Mouse (Mus musculus) B cell, adult 2 months (primary cell): ENCODE results near the gene Vmn1r89.

Experiments used
- DNase-seq, 2 experiments: peaks; one replicate each; pipeline ENCODE4 v3.0.0; 2022

Gene Vmn1r89

DNA sequence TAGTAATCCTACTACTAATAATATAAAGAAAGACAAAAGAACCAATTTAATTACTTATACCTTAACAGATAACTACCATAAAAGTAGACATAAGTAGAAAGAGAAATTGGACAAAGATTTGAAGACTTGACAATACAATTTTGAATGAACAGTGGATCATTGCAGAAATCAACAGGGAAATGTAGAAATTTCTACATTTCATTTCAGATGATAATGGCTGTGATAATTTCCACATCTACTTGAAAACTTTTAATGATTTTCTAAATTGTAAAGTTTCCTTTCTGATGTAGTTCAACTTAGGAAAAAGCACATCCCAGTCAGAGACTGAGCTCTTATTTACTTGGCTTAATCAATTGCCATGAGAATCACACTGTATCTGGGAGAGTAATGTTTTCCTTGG, at the start of gene Vmn1r89:
Vmn1r89 (plus strand) TSS at position 301 of the 400 bp plus-strand sequence.
- DNase-seq, result no peak

DNA sequence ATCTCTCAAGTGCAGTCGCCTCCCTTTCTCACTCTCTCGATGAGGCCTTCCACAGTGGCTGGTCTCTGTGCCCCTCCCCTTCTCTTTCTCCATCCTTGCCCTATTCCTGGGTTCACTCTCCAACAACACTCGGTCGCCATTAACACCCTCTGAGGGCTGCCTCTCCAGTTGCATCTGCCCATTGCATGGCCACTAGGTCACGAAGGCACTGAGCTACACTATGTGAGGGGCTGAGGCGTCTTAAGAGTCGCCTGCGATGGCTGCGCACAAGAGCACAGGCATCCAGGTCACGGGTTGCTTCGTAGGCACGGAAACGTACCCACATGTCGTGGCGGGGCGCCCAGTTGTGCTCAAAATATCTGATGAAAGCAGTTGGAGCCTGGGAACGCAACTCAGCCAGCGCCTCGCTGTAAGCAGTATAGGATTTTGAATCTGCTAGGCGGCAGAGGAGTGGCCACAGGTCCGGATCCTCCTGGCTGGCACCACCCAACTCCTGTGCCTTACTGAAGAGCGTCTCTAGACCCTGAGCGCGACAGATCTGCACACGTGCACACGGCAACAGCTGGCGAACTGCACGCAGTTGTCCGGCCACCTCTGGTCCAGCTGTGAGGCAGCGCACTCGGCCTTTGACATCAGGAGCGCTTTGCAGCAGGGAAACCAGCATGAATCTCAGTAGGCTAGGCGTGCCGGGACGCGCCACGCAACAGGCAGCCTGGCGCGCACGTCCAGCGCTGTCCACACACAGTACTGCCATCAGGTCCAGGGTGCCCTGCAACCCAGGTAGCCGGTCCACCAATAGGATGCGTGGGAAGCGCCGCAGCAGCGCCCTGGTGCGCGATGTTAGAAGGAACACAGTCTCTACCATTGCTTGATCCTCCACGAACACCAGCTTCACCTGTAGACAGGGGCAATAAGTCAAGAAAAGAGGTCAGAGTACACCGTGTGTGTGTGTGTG, 48.2 kb downstream of the Vmn1r89 start:
- no peak for DNase-seq

DNA sequence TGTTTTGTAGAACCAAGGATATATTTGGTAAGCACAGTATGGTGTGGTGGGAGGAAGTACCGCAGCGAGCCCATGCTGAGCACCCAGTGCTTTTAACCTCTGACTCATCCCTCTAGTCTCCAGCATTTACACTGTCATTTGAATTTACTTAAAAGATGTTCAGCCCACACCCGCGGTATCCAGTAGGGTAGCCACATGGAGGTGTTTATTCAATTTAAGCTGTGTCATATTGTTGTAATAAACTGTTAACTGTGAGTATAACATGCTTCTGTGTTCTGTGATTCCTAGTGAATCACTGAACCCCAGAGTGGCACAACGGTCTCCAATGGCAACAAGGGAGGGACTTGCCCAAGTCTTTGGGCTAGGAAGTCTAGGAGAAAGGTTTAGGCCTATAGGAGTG, 51.0 kb downstream of the Vmn1r89 start:
- no peak for DNase-seq

DNA sequence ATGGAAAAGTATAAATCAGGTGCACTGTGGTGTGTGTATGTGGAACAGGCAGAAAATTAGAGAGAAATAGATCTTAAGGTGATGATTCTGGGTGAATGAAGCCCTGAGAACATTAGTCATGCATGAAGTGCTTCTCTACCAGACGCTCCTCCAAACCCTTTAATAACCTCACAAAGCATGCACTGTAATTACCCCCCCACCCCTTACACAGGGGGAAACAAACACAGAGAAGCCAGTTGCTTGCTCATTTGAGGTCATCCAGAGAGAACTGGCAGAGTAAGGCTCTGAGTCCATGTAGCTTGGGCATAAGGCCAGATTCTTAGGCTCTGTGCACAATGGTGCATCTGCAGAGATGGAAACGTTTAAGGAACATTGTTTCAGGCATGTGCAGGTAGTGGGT, 51.6 kb downstream of the Vmn1r89 start:
- DNase-seq, result no peak

DNA sequence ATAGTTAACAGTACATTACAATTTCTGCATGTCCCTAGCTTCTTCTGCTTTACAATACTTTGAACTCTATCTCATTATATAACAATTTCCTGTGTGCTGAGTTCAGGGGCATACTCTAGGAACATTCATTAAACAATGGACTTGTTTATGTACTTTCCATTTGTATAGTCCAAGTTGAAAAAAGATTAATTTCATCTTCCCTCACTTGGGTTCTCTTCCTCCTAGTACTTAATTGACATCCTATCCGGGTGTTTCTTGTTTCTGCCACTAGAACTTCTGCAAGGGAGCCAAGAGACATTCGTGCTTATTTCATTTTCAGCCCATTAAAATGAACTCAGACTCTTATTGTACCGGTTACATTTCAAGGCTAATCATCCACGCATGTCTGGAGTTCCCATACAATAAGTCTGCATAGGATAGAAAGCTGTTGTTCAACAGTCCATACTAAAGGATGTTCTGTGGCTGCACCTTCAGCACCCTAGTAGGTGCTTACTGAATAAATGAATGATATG, 56.0 kb downstream of the Vmn1r89 start:
- DNase-seq, result no peak

GRCm38 (mm10) chr7:13269394-13269793, 56.6 kb downstream of the Vmn1r89 start:
- no peak for DNase-seq
